Mouse (Mus musculus) CD4-positive, CD25-positive, alpha-beta regulatory T cell, adult 4 months (primary cell): Measurements from ENCODE around the gene Ube2g1. TPM values are rescaled to one million over a fixed set of nuclear protein-coding genes. Genes with fewer than 3 reads are reported as not detected.

Experiments used
- ATAC-seq: one replicate; pipeline ENCODE4 v1.8.0; 2017
- polyA plus RNA-seq, 2 experiments: library from polyadenylated mRNA; unstranded; fragments of 100-300 nt; shearing (Covaris generic); gene quantifications; one replicate each; pipeline ENCODE4 v1.2.1; 2017

Gene Ube2g1
- polyA plus RNA-seq: 10 to 100 TPM; 39.8 to 44.8 TPM

- ATAC-seq: peak; percentile 87
These were observed at the start of gene Ube2g1 for GRCm38 (mm10) chr11:72606694-72607407. Gene Ube2g1 (plus strand): TSS chr11:72607283.

- no peak for ATAC-seq
These were observed 48.9 kb upstream of the Ube2g1 start for GRCm38 (mm10) chr11:72558155-72558554.

DNA sequence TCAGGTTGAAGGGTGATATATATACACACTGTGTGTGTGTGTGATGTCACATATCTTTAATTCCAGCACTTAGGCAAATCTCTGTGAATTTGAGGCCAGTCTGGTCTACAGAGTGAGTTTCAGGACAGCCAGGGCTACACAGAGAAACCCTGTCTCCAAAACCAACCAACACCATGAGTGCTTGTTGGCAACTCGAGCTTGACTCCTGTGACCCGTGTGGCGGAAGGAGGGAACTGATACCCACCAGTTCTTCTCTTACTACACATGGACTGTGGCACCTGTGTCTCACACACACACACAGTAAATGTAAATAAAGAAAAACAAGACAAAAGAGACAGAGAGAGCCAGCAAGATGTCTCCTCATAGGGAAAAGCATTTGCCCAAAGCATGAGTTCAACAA is 46.4 kb upstream of the Ube2g1 start:
- no peak for ATAC-seq

DNA sequence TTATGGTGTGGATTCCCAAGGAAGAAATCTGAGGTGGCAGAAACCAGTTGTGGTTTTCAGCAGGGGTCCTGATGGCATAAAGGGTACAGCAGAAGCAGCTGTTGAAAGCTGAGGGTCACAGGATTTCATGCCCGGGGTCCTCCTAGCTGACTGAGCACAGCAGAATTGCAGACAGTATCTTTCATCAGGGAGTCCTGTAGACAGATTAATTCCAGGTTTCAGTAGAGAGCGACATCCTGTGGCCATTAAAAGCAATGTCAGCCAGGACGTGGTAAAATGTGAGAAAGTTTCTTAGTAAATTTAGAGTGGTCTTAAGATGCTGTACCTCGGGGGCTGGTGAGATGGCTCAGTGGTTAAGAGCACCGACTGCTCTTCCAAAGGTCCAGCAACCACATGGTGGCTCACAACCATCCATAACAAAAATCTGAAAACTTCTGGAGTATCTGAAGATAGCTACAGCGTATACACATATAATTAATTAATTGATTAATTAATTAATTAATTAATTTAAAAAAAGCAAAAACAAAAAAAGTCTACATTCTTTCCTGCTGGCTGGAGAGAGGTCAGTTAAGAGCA is 42.8 kb upstream of the Ube2g1 start:
- no peak for ATAC-seq

DNA sequence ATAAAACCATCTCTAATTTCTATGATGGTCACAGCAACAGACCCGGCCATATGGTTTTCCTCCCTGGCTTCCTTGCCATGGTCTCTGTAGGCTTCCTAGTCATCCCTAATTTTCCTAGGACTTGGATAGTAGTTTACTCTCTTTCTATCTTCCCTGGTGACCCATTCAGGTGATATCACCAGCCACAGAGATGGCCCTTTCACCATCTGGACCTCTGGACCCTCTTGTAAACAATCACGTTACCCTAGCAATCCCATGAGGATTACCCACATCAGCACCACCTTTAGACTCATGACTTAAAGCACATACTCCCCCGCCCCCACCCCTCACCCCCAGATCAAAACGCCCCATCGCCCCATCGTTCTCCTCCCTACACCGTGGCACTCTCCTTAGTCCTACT is 40.8 kb upstream of the Ube2g1 start:
- no peak for ATAC-seq

DNA sequence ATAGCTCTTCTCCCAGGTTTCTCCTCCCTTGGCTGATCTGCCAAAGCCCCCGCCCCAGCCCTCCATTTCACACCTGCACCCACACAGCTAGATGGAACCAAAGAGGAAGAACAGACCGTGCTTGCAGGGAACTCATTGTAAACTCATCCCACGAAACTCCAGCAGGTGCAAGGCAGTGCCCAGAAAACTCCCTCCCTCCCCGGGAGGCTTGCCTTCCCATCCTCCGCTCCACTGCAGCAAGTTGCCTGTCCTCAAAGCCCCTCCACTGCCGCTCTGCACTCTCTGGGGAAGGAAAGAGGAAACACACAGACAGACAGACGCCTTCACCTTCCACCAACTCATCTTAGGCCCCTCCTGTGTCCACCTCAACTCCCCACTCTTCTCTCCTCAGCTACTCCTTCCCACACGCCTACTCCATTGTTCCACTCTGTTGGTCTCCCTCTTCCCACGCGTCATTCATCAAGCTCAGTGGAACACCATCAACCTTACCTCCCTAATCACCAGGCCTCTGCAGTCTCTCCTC is 40.2 kb upstream of the Ube2g1 start:
- no peak for ATAC-seq

- ATAC-seq: no peak
These were observed 38.0 kb upstream of the Ube2g1 start for GRCm38 (mm10) chr11:72569051-72569450.

DNA sequence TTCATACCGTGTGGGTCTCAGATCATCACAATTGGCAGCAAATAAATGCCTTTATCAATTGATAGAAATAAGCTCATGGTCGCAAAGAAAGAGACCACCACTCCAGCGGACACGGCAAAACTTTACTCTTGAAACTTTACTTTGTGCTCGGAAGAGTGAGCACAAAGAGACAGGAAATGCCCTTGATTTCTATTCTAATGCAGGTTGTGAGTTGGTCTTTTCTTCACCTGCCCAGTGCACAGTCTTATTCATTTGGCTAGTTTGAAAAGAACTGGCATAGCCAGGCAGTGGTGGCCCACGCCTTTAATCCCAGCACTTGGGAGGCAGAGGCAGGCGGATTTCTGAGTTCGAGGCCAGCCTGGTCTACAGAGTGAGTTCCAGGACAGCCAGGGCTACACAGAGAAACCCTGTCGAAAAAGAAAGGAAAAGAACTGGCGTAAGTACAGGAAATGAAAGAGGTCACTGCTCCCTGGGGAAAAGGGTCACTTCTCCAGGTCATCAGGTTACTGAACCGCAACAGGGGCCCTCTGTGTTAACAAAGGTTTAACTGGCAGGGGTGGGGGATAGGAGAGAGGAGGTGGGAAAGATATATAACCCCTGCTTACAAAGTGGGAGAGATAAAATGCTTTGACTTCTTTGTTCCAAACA is 37.3 kb upstream of the Ube2g1 start:
- ATAC-seq: no peak

GRCm38 (mm10) chr11:72570319-72570979 is 36.6 kb upstream of the Ube2g1 start:
- peak; percentile 86 for ATAC-seq

GRCm38 (mm10) chr11:72573819-72574218 is 33.3 kb upstream of the Ube2g1 start:
- ATAC-seq: no peak

- ATAC-seq: no peak
These were observed 31.0 kb upstream of the Ube2g1 start for GRCm38 (mm10) chr11:72576111-72576465.

GRCm38 (mm10) chr11:72576466-72577351 is 30.4 kb upstream of the Ube2g1 start:
- peak; percentile 47 for ATAC-seq

GRCm38 (mm10) chr11:72578471-72578870 is 28.6 kb upstream of the Ube2g1 start:
- no peak for ATAC-seq

DNA sequence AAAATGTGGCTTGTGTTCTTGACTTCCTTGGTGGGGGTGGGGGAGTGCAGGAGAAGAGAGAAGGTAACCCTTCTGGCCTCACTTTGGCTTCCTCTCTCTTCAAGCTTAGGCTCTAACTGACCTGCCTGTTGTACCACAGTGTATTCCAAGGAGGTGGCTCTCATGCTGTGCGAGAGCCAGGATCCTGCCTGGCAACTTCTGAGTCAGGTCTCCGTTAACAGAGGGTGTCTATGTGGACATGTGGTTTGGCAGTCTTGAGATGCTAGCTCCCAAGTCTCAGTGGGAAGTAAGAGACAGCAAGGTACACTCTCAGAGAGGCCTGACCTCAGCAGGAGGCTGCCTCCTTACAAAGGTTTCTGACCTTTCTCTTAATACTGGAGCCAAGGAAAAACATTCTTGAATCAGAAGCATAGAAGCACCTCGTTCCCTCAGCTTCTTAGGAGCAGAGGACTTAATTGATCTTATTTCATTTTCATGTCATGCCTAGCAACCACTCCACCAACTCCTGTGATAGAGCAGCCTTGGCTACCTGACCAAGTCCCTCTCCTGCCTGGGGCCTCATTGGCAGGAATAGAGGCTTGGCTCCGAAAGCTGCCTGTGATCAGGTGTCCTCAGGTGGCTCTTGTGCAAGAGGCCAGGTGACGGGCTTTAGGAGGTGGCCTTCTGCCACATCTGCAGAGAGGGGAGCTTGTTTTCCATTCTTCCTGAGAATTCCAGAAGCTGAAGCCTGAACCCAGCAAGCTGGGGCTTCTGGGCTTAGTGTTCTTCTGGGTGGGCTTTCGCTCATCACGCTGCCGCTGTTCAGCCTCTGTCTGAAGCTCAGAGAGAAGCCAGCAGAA is 25.3 kb upstream of the Ube2g1 start:
- ATAC-seq: no peak

DNA sequence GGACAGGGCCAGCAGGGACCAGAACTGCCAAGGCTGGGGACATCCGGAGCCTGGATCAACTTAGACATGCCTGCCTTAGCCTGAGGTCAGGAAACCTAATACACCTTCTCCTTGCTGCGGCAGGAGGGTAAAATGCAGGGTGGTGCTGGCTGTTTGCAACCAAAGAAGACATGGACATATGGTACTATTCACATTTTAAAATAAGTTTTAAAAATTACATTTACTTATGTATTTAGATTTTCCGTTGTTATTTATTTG is 24.7 kb upstream of the Ube2g1 start:
- no peak for ATAC-seq

DNA sequence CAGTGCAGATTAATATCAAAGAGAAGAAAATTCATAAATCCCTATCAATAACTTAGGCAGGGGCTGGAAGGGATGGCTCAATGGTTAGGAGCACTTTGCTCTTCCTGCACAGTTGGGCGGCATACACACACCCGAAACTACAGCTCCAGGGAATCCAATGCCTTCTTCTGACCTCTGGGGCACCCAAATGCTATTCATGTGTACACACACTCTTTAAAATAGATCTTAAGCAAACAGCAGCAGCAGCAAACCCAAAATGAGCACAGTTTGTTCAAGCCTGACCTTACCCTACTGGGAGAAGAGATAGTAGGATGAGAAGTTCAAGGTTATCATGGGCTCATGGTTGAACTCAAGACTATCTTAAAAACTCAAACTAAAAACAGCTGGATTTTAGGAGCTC is 24.0 kb upstream of the Ube2g1 start:
- ATAC-seq: no peak

DNA sequence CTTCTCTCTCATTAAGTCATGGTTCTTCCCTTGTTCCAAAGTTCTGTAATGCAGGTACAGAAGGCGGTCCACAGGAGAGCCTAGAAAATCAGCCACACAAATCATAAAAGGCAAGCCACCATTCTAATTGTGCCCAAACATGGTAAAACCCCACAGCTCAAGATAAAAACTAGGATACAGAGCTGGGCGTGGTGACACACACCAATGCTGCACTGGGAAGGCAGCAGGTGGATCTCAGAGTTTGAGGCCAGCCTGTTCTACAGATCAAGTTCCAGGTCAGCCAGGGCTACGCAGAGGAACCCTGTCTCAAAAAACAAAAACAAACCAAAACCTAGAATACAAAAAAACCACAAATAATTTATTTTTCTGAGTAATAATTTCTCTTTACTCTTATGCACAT is 20.5 kb upstream of the Ube2g1 start:
- no peak for ATAC-seq

DNA sequence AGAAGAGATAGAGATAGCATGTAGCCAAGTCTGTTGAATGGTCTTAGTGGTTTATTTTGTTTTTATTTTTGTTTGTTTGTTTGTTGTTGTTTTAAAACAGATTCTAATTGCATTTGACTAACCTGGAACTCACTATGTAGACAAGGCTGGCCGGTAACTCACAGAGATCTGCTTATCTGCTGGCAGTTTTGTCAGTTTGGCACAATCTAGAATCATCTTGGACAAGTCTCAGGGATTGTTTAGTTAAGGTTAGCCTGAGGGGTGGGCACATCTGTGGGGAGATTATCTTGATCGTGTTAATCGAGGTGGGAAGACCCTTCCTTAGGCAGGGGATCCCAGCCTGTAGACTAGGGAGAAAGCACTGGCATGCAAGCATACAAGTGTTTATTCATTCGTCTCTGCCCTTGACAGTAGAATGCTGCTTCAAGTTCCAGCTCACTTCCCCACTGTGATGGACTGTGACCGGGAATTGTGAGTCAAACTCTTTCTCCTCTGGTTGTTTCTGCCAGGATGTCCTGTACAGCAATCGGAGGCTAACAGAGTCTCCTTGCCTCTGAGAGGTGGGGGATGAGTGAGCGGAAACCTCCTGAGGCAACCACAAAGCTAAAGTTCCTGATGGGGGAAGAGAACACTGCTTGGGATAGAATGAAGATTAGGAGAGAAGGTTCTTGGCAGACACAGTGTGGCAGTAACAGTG is 19.4 kb upstream of the Ube2g1 start:
- no peak for ATAC-seq

DNA sequence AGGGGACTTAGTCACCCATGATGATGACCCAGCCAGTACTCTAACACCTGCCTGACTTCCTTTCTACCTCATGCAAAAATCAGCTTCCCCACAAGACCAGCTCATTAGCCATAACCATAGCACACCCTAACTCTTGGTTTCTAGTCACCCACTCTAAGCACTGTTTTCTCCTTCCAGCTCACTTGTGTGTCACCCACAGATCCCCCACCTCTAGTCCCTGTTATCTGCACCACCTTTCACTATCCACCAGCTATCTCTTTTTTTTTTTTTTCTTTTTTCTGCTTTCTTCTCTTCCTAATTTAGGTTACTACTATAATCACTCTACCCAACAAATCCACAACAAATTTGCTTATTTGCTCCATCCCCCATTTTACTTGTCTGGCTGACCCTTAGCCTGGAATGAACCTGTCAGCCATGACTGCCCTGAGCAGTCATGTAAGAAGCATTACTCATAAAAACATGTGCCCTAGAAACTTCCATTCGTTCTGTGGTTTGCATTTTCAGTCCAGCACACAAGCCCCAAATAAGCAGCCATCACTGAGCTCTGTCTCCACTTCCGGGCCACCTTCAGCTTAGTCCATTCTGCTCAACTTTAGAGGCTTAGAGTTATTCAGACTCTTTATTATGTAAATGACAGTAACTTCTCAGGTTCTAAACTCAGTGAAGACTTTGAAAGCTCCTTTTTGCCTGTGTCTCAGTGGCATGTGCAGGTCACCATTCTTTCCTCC is 11.9 kb upstream of the Ube2g1 start:
- ATAC-seq: no peak

GRCm38 (mm10) chr11:72597780-72598179 is 9.3 kb upstream of the Ube2g1 start:
- ATAC-seq: no peak
